ENCODE assay signal across 11 mouse cellular contexts in the genomic region with DNA sequence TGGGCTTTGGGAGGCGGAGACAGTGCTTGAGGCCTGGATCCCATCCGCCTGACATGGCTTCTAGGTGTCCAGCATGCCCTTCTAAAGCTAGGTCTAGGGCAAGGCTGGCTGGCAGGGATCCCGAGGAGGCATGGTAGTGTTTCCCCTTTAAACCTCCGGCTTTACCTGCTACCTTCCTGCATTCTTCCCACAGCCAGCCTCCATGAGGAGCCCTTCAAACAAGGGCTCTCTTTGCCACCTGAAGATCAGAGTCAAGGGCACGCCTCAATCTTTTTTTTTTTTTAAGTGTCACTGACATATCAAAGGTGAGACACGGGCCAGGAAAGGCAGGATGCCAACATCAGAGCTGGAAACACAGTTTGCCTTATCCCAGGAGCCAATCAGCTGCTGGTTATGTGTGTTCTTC.
A peak's percentile ranks its signal among the peaks of the same experiment; 100 is the strongest.
DNase-seq lines count a peak whose midpoint lies in the region; ATAC-seq and TF ChIP-seq lines count a peak whose summit lies in the region.
"Had no signal": no experiment of that assay in that cellular context is flagged by ENCODE, and none has a peak within 500 bp of the region (broad histone marks: within the 10 kb centered on the region; RNA-seq: fewer than 3 reads in every experiment).

No protein-coding gene starts in this region.

- no peaks in the 10 kb centered on the region for H3K36me3 ChIP-seq in heart, embryonic 11.5 days (ENCODE audit: control insufficient read depth, insufficient read depth, low read length)
- H3K36me3 ChIP-seq in heart, embryonic 15.5 days, result no peaks in the 10 kb centered on the region
- H3K36me3 ChIP-seq in lung, embryonic 15.5 days, result no peaks in the 10 kb centered on the region
- H3K36me3 ChIP-seq in forebrain, postnatal 0 days (ENCODE audit: insufficient read depth), result no peaks in the 10 kb centered on the region
- H3K36me3 ChIP-seq: limb, embryonic 13.5 days; midbrain, embryonic 12.5 days had no signal

- 71% methylated on average over 6 of the region's 6 CpGs for WGBS in heart, embryonic 11.5 days (ENCODE audit: insufficient replicate concordance)
- WGBS in heart, embryonic 15.5 days, result 59% methylated on average over 6 of the region's 6 CpGs
- WGBS in lung, embryonic 15.5 days, result 50% methylated on average over 6 of the region's 6 CpGs
- 89% methylated on average over 6 of the region's 6 CpGs for WGBS in forebrain, postnatal 0 days

- H3K4me2 ChIP-seq in heart, embryonic 11.5 days, result no peak overlapping the region
- peak overlapping the region; percentile 17; the same call in 1 of the 2 replicates for H3K4me2 ChIP-seq in heart, embryonic 15.5 days
- no peak overlapping the region for H3K4me2 ChIP-seq in lung, embryonic 15.5 days
- H3K4me2 ChIP-seq in forebrain, postnatal 0 days (ENCODE audit: low read depth), result no peak overlapping the region
- H3K4me2 ChIP-seq: midbrain, embryonic 12.5 days had no signal

- no peaks in the 10 kb centered on the region for H3K9me3 ChIP-seq in heart, embryonic 11.5 days (replicated peaks; ENCODE audit: control insufficient read depth, low read length)
- H3K9me3 ChIP-seq in heart, embryonic 15.5 days (replicated peaks), result no peaks in the 10 kb centered on the region
- no peaks in the 10 kb centered on the region for H3K9me3 ChIP-seq in lung, embryonic 15.5 days
- no peaks in the 10 kb centered on the region for H3K9me3 ChIP-seq in forebrain, postnatal 0 days (ENCODE audit: low read length)
- H3K9me3 ChIP-seq: limb, embryonic 13.5 days; midbrain, embryonic 12.5 days had no signal

- H3K9ac ChIP-seq in heart, embryonic 11.5 days (ENCODE audit: low read depth, low read length), result no peak overlapping the region
- H3K9ac ChIP-seq in heart, embryonic 15.5 days, result no peak overlapping the region
- H3K9ac ChIP-seq in lung, embryonic 15.5 days, result no peak overlapping the region
- no peak overlapping the region for H3K9ac ChIP-seq in forebrain, postnatal 0 days
- H3K9ac ChIP-seq: midbrain, embryonic 12.5 days had no signal

- H3K27me3 ChIP-seq in heart, embryonic 11.5 days (ENCODE audit: control insufficient read depth, insufficient read depth, low read length), result no peaks in the 10 kb centered on the region
- no peaks in the 10 kb centered on the region for H3K27me3 ChIP-seq in heart, embryonic 15.5 days
- no peaks in the 10 kb centered on the region; the same call in 1 of the 2 replicates for H3K27me3 ChIP-seq in lung, embryonic 15.5 days
- H3K27me3 ChIP-seq in forebrain, postnatal 0 days (ENCODE audit: insufficient read depth, low read length), result no peaks in the 10 kb centered on the region
- H3K27me3 ChIP-seq: midbrain, embryonic 12.5 days had no signal

- no peak for TF ChIP-seq CTCF in forebrain, postnatal 0 days (IDR thresholded peaks at IDR 0.05; ENCODE audit: low read depth)

- H3K4me1 ChIP-seq in heart, embryonic 11.5 days (ENCODE audit: control insufficient read depth, insufficient read depth, low read length), result peaks cover 13% of the 10 kb centered on the region; the same call in 1 of the 2 replicates
- H3K4me1 ChIP-seq in brown adipose tissue, adult 24 weeks (ENCODE audit: control insufficient read depth, insufficient read depth, insufficient read length, low read length), result peaks cover 24% of the 10 kb centered on the region
- H3K4me1 ChIP-seq in heart, embryonic 15.5 days (replicated peaks), result peaks cover 34% of the 10 kb centered on the region
- peaks cover 31% of the 10 kb centered on the region for H3K4me1 ChIP-seq in lung, embryonic 15.5 days
- H3K4me1 ChIP-seq in forebrain, postnatal 0 days (ENCODE audit: insufficient read depth), result peaks cover 6% of the 10 kb centered on the region

- no peak overlapping the region for H3K4me3 ChIP-seq in heart, embryonic 11.5 days (ENCODE audit: low read depth, low read length)
- H3K4me3 ChIP-seq in brown adipose tissue, adult 24 weeks (ENCODE audit: insufficient read depth, low read depth, low read length), result no peak overlapping the region
- no peak overlapping the region for H3K4me3 ChIP-seq in heart, embryonic 15.5 days
- H3K4me3 ChIP-seq in lung, embryonic 15.5 days, result no peak overlapping the region
- no peak overlapping the region for H3K4me3 ChIP-seq in forebrain, postnatal 0 days (ENCODE audit: low read depth, low read length)
- H3K4me3 ChIP-seq: limb, embryonic 13.5 days; midbrain, embryonic 12.5 days had no signal

- DNase-seq in heart, adult 18-20 months, result peak; percentile 79 to 83
- no peak for DNase-seq in forebrain, postnatal 0 days
- DNase-seq in right cerebral cortex, postnatal 36 days (ENCODE audit: low spot score in 2 of 2), result no peak
- DNase-seq in urinary bladder, adult 18-20 months (ENCODE audit: low spot score in 2 of 2), result no peak

- H3K27ac ChIP-seq in heart, embryonic 11.5 days (ENCODE audit: low read depth, low read length), result no peak overlapping the region
- peak overlapping the region; percentile 98 for H3K27ac ChIP-seq in brown adipose tissue, adult 24 weeks (replicated peaks; ENCODE audit: low read depth, low read length)
- peak overlapping the region; percentile 95 for H3K27ac ChIP-seq in heart, embryonic 15.5 days
- peak overlapping the region; percentile 43; the same call in 1 of the 2 replicates for H3K27ac ChIP-seq in lung, embryonic 15.5 days
- H3K27ac ChIP-seq in forebrain, postnatal 0 days (ENCODE audit: low read depth, low read length), result no peak overlapping the region
- H3K27ac ChIP-seq: limb, embryonic 13.5 days; midbrain, embryonic 12.5 days had no signal

- no peak for ATAC-seq in heart, embryonic 11.5 days (replicated peaks; ENCODE audit: insufficient number of reproducible peaks, low FRiP score, low TSS enrichment)
- ATAC-seq in heart, embryonic 15.5 days (replicated peaks; ENCODE audit: insufficient number of reproducible peaks, insufficient read depth, low FRiP score, low read depth), result peak; percentile 64; the same call in 1 of the 2 replicates
- ATAC-seq in lung, embryonic 15.5 days (ENCODE audit: borderline replicate concordance, extremely low read depth, low FRiP score, low TSS enrichment), result no peak
- no peak for ATAC-seq in forebrain, postnatal 0 days
- ATAC-seq: forebrain, embryonic 14.5 days had no signal

Comparison
In these comparisons a context has a peak if more than half of its experiments do, and no peak if none do; other contexts are left out.
1. H3K27ac ChIP-seq: peak in brown adipose tissue, adult 24 weeks (single experiment), heart, embryonic 15.5 days (single experiment) and lung, embryonic 15.5 days (single experiment); none in heart, embryonic 11.5 days (single experiment) and forebrain, postnatal 0 days (single experiment).
2. DNase-seq: peak in heart, adult 18-20 months (2 of 2); none in forebrain, postnatal 0 days (single experiment), right cerebral cortex, postnatal 36 days (0 of 2) and urinary bladder, adult 18-20 months (0 of 2).